Mouse (Mus musculus) neural tube, embryonic 11.5 days (tissue): Measurements from ENCODE around the gene Cdcp2. TPM values are rescaled to one million over a fixed set of nuclear protein-coding genes. Genes with fewer than 3 reads are reported as not detected.
"Not testable (repeated sequence)": the region's sequence is repeated elsewhere in the genome, so short reads cannot be mapped to it uniquely, and the experiment has no call there.

Experiments used
- ATAC-seq: fragments of 200-750 bp; cut with Nextera tagmentation; 2 replicates; pipeline ENCODE4 v1.8.0; 2017; ENCODE audit warnings: moderate number of reproducible peaks, mild to moderate bottlenecking, moderate TSS enrichment, moderate library complexity; ENCODE audit not compliant: insufficient read depth, low FRiP score, low TSS enrichment
- DNase-seq: peaks from one replicate; pipeline ENCODE4 v3.0.0-alpha.2; 2015; ENCODE audit warnings: low spot score
- H3K27ac ChIP-seq: fragments of 300-500 bp; sonication (generic); 2 replicates; pipeline ENCODE4 v1.5.1; 2014; ENCODE audit warnings: low read depth, mild to moderate bottlenecking, low read length
- H3K27me3 ChIP-seq: fragments of 300-500 bp; sonication (generic); 2 replicates; pipeline ENCODE4 v1.6.1; 2014; ENCODE audit warnings: mild to moderate bottlenecking, low read length, mixed read lengths; ENCODE audit not compliant: control insufficient read depth, insufficient read depth
- H3K36me3 ChIP-seq: fragments of 300-500 bp; sonication (generic); 2 replicates; pipeline ENCODE4 v1.6.1; 2014; ENCODE audit warnings: mild to moderate bottlenecking, low read length, moderate library complexity, mixed read lengths; ENCODE audit not compliant: control insufficient read depth, insufficient read depth
- H3K4me1 ChIP-seq: fragments of 300-500 bp; sonication (generic); 2 replicates; pipeline ENCODE4 v1.6.1; 2014; ENCODE audit warnings: low read length, mixed read lengths; ENCODE audit not compliant: control insufficient read depth, insufficient read depth
- H3K4me2 ChIP-seq: fragments of 300-500 bp; sonication (generic); 2 replicates; pipeline ENCODE4 v1.6.1; 2014; ENCODE audit warnings: low read depth, mild to moderate bottlenecking, moderate library complexity
- H3K4me3 ChIP-seq: fragments of 300-500 bp; sonication (generic); 2 replicates; pipeline ENCODE4 v1.5.1; 2014; ENCODE audit warnings: low read depth, low read length
- H3K9ac ChIP-seq: fragments of 300-500 bp; sonication (generic); 2 replicates; pipeline ENCODE4 v1.6.1; 2014; ENCODE audit warnings: mild to moderate bottlenecking, low read length
- H3K9me3 ChIP-seq: fragments of 300-500 bp; sonication (generic); 2 replicates; pipeline ENCODE4 v1.6.1; 2016; ENCODE audit warnings: low read length; ENCODE audit not compliant: control insufficient read depth
- WGBS: fragments of 180-500 bp; shearing (Covaris S2); extraction: QIAGEN DNeasy Blood & Tissue Kit; methylation state at CpG from one replicate; pipeline ENCODE4 v1.1.7; 2014; 5-methylcytosine and 5-hydroxymethylcytosine counted together
- polyA plus RNA-seq: library from polyadenylated mRNA; unstranded; fragments of >200 nt; fragmentation: Nextera tagmentation; extraction: Ambion mirVana; gene quantifications from 2 replicates; pipeline ENCODE4 v1.2.1, GENCODE M21; 2014

The Cdcp2 gene
- polyA plus RNA-seq, 1 experiment from 2014 or later: 0.64 TPM

- no peaks in the 10 kb centered on the region for H3K9me3 ChIP-seq
- H3K27ac ChIP-seq: no peak overlapping the region
- H3K4me3 ChIP-seq: no peak overlapping the region
- DNase-seq: no peak
- H3K4me2 ChIP-seq: no peak overlapping the region
- H3K9ac ChIP-seq: no peak overlapping the region
- no peak for ATAC-seq
- no peaks in the 10 kb centered on the region for H3K27me3 ChIP-seq
- 72% methylated on average over 17 of the region's 17 CpGs for WGBS
- H3K4me1 ChIP-seq: peaks cover 16% of the 10 kb centered on the region
- no peaks in the 10 kb centered on the region for H3K36me3 ChIP-seq
Observed at GRCm38 (mm10) chr4:107098791-107099525, 2.3 kb downstream of the Cdcp2 start.

DNA sequence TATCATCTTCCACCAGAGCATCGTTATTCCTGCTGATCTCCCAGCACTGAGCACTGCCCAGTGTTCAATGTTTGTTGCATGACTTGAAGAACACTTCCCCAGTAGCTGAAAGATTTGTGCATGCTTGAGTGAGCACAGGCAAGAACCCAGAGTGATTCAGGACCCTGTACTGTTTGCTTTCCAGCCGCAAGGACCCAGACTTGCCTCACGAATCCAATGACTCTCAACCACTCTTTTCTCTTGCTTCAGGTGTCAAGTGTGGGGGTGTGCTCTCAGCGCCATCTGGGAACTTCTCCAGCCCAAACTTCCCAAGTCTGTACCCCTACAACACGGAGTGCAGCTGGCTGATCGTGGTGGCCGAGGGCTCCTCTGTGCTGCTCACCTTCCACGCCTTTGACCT lies 5.5 kb downstream of the Cdcp2 start:
- no peaks in the 10 kb centered on the region for H3K9me3 ChIP-seq
- 0 out of 2 replicates have a peak overlapping the region, but pooled peaks have one; percentile 14 for H3K27ac ChIP-seq
- H3K27me3 ChIP-seq: no peaks in the 10 kb centered on the region
- 74% methylated on average over 8 of the region's 8 CpGs for WGBS
- H3K36me3 ChIP-seq: no peaks in the 10 kb centered on the region
- no peak overlapping the region for H3K9ac ChIP-seq
- ATAC-seq (no peak), DNase-seq (no peak)
- no peak overlapping the region for H3K4me3 ChIP-seq
- no peak overlapping the region for H3K4me2 ChIP-seq
- peaks cover 10% of the 10 kb centered on the region for H3K4me1 ChIP-seq

DNA sequence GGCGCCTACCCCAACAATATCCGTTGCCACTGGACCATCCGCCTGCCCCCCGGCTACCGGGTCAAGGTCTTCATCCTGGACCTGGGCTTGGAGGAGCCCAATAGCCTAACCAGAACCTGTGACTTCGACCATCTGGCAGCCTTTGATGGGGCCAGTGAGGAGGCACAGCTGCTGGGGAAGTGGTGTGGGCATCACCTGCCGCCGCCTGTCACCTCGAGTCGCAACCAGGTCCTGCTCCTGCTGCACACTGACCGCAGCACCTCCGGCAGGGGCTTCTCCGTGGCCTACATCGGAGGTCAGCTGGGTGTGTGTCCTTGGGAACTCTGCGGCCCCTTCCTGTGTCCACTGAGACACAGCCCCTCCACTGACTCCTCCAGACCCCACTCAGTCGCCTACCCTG lies 10.1 kb downstream of the Cdcp2 start:
- peaks cover 22% of the 10 kb centered on the region for H3K4me1 ChIP-seq
- WGBS: 84% methylated on average over 16 of the region's 16 CpGs
- H3K36me3 ChIP-seq: no peaks in the 10 kb centered on the region

DNA sequence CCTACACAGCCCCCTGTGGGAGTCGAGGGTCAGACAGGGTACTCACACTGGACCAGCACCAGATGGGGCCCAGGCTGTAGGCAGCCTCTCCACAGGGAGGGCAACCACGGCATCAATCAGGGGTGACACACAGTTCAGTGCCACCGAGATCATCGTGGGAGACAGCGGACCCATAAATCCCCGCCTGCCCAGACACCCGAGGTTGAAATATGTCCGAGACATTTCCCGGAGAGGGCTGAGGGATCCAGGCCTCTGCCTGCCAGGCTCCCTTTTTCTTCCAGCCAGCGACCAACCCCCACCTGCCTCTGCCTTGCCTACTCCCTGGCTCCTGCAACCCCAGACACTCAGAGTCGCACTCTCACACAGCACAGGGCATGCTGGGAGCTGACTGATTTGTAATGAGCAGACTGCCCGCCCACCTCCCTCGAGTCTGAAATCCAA lies 11.6 kb downstream of the Cdcp2 start:
- DNase-seq: peak; percentile 66
- Histone ChIP-seq H3K4me3 (no peak overlapping the region), H3K27me3 (no peaks in the 10 kb centered on the region), H3K27ac (peak overlapping the region; percentile 90), H3K9me3 (no peaks in the 10 kb centered on the region), H3K36me3 (no peaks in the 10 kb centered on the region), H3K4me2 (0 out of 2 replicates have a peak overlapping the region, but pooled peaks have one; percentile 8), H3K4me1 (peaks cover 18% of the 10 kb centered on the region), H3K9ac (peak overlapping the region; percentile 35; the same call in 1 of the 2 replicates)
- peak; percentile 92 for ATAC-seq
- WGBS: 15% methylated on average over 13 of the region's 13 CpGs

More for the DNA sequence above, 10.1 kb downstream of the Cdcp2 start:
- Histone ChIP-seq H3K27ac (0 out of 2 replicates have a peak overlapping the region, but pooled peaks have one; percentile 0), H3K9ac (no peak overlapping the region), H3K4me3 (no peak overlapping the region), H3K9me3 (no peaks in the 10 kb centered on the region), H3K27me3 (no peaks in the 10 kb centered on the region), H3K4me2 (no peak overlapping the region)
- ATAC-seq: no peak
- DNase-seq: no peak

DNA sequence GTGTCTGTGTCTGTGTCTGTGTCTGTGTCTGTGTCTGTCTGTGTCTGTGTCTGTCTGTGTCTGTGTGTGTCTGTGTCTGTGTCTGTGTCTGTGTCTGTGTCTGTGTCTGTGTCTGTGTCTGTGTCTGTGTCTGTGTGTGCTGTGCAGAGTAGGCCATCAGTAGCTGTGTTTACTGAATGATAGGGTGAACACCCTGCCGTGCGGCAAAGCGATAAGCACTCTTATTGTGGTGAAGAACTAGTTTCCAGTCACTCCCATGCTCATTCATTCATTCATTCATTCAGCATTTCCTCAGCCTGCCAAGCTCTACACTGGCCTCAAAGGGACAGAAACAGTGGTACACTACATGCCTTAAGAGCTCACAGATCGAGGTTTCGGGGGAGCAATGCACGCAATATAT lies 12.5 kb downstream of the Cdcp2 start:
- not testable (repeated sequence) for H3K9ac ChIP-seq, DNase-seq, H3K36me3 ChIP-seq, ATAC-seq, H3K9me3 ChIP-seq, H3K27me3 ChIP-seq, H3K4me3 ChIP-seq, H3K4me2 ChIP-seq
- peak overlapping the region; percentile 24; the same call in 1 of the 2 replicates for H3K27ac ChIP-seq
- WGBS: 93% methylated on average over 6 of the region's 6 CpGs
- H3K4me1 ChIP-seq: peaks cover 18% of the 10 kb centered on the region

DNA sequence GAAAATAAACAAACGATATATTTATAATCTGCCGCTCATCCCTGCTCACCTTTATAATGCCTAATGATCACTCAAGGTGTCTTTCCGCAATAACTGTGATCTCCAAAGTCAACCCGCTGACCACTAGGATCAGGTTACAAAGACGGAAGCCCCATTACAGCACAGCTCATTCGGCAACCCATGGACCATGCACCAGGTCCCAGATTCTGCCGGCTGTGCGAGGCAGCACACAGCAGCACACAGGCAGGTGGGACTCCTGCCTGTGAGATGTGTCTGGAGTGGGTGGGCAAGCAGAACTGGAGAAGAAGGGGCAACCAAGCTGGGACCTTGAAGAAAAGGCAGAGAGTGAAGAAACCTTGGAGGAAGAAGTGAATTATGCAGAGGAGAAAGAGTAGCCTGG lies 17.6 kb downstream of the Cdcp2 start:
- H3K27me3 ChIP-seq: no peaks in the 10 kb centered on the region
- no peaks in the 10 kb centered on the region for H3K9me3 ChIP-seq
- no peak for DNase-seq
- no peaks in the 10 kb centered on the region for H3K36me3 ChIP-seq
- no peak overlapping the region for H3K4me2 ChIP-seq
- H3K4me3 ChIP-seq: no peak overlapping the region
- no peak overlapping the region for H3K27ac ChIP-seq
- no peak for ATAC-seq
- no peak overlapping the region for H3K9ac ChIP-seq
- 43% methylated on average over 8 of the region's 8 CpGs for WGBS
- 0 out of 2 replicates have a peak, but pooled peaks cover 3% of the 10 kb centered on the region for H3K4me1 ChIP-seq

- 86% methylated on average over 2 of the region's 2 CpGs for WGBS
- no peak for DNase-seq
Observed at GRCm38 (mm10) chr4:107117741-107118385, 21.2 kb downstream of the Cdcp2 start.

GRCm38 (mm10) chr4:107119056-107119455 lies 22.4 kb downstream of the Cdcp2 start:
- Histone ChIP-seq H3K27ac (no peak overlapping the region), H3K27me3 (no peaks in the 10 kb centered on the region)

More at GRCm38 (mm10) chr4:107117741-107118385, 21.2 kb downstream of the Cdcp2 start:
- Histone ChIP-seq H3K4me2 (no peak overlapping the region), H3K27ac (no peak overlapping the region), H3K27me3 (no peaks in the 10 kb centered on the region), H3K9ac (no peak overlapping the region), H3K4me1 (peaks cover 4% of the 10 kb centered on the region; the same call in 1 of the 2 replicates), H3K9me3 (no peaks in the 10 kb centered on the region), H3K36me3 (no peaks in the 10 kb centered on the region), H3K4me3 (no peak overlapping the region)
- ATAC-seq: no peak

More at GRCm38 (mm10) chr4:107119056-107119455, 22.4 kb downstream of the Cdcp2 start:
- ATAC-seq (no peak), DNase-seq (no peak)
- Histone ChIP-seq H3K36me3 (no peaks in the 10 kb centered on the region), H3K4me3 (no peak overlapping the region), H3K9me3 (no peaks in the 10 kb centered on the region), H3K4me2 (no peak overlapping the region), H3K9ac (no peak overlapping the region), H3K4me1 (peaks cover 4% of the 10 kb centered on the region; the same call in 1 of the 2 replicates)
- WGBS: 73% methylated on average over 3 of the region's 4 CpGs
